ENCODE assay signal across 14 mouse cellular contexts in genomic region chr15:81503995-81504394, GRCm38 (mm10). TPM values are rescaled to one million over a fixed set of nuclear protein-coding genes. Genes with fewer than 3 reads are reported as not detected.
DNase-seq lines count a peak whose midpoint lies in the region; TF ChIP-seq lines count a peak whose summit lies in the region.
"Had no signal": no experiment of that assay in that cellular context is flagged by ENCODE, and none has a peak within 500 bp of the region (broad histone marks: within the 10 kb centered on the region; RNA-seq: fewer than 3 reads in every experiment).

No protein-coding gene starts in this region.

- no peaks in the 10 kb centered on the region for H3K79me2 ChIP-seq in MEL (ENCODE audit: control insufficient read depth, insufficient read depth, low read length, poor library complexity)

- peaks cover 0 to 13% of the 10 kb centered on the region in 2 experiments; a peak in 2 of 4 replicates for H3K4me1 ChIP-seq in MEL (ENCODE audit: control insufficient read depth in 1 of 2, insufficient read depth in 2 of 2, low read length in 2 of 2)

- peak; percentile 71 to 78 for TF ChIP-seq EP300 in MEL (IDR thresholded peaks at IDR 0.05; ENCODE audit: low read depth in 1 of 2, low read length in 2 of 2)

- TF ChIP-seq POLR2A in MEL (IDR thresholded peaks at IDR 0.05; ENCODE audit: control insufficient read depth in 1 of 2, insufficient read depth in 1 of 2, low read depth in 1 of 2, low read length in 2 of 2, poor library complexity in 1 of 2), result no peak

- peaks cover 0 to 13% of the 10 kb centered on the region in 2 experiments; a peak in 2 of 4 replicates for H3K36me3 ChIP-seq in MEL (ENCODE audit: control insufficient read depth in 1 of 2, insufficient read depth in 2 of 2, low read length in 2 of 2)
- H3K36me3 ChIP-seq: G1E had no signal

- H3K9me3 ChIP-seq in MEL (replicated peaks; ENCODE audit: insufficient read depth, low read length), result no peaks in the 10 kb centered on the region
- H3K9me3 ChIP-seq: G1E had no signal

- H3K27ac ChIP-seq in MEL (ENCODE audit: control insufficient read depth, low read depth, low read length), result peak overlapping the region; percentile 39; the same call in 1 of the 2 replicates

- no peak for TF ChIP-seq RAD21 in MEL (IDR thresholded peaks at IDR 0.05; ENCODE audit: low read depth, low read length)

- H3K9ac ChIP-seq in MEL (ENCODE audit: control insufficient read depth, low read depth, low read length, poor library complexity, severe bottlenecking), result no peak overlapping the region

- no peak overlapping the region for H3K4me3 ChIP-seq in MEL (ENCODE audit: control insufficient read depth in 1 of 2, insufficient read depth in 1 of 2, low read depth in 2 of 2, low read length in 2 of 2)

- no peaks in the 10 kb centered on the region for H3K27me3 ChIP-seq in MEL (ENCODE audit: control insufficient read depth in 1 of 2, insufficient read depth in 2 of 2, low read length in 2 of 2)
- H3K27me3 ChIP-seq: CH12.LX had no signal

- DNase-seq in heart, adult 11 months, result peak; percentile 61
- DNase-seq in heart, adult 8-10 months (ENCODE audit: low spot score), result no peak
- peak; percentile 68 for DNase-seq in MEL (ENCODE audit: low read depth, low spot score)
- no peak for DNase-seq in layer of hippocampus, postnatal 14 days (ENCODE audit: low spot score in 2 of 2)
- DNase-seq: adrenal gland, adult 2 months; adrenal gland, adult 8-10 months; adrenal gland, postnatal 36 days; B cell, adult 2 months; cerebellum, adult 11 months; cerebellum, adult 11-12 months; cerebellum, adult 18-20 months; cerebellum, adult 2 months had no signal

- TF ChIP-seq CTCF in MEL (IDR thresholded peaks at IDR 0.05 in 2 of 3, conservative IDR thresholded peaks at IDR 0.05 in 1 of 3; ENCODE audit: control insufficient read depth in 1 of 3, insufficient read depth in 1 of 3, low read depth in 2 of 3, low read length in 3 of 3, poor library complexity in 1 of 3, severe bottlenecking in 1 of 3), result no peak

TF ChIP-seq in MEL, 35 proteins besides CTCF, POLR2A, EP300 and RAD21:
- TF ChIP-seq JUND (IDR thresholded peaks at IDR 0.05; ENCODE audit: low read depth, low read length) (no peak), BHLHE40 (IDR thresholded peaks at IDR 0.05; ENCODE audit: borderline replicate concordance, low read depth, low read length) (no peak), TAL1 (IDR thresholded peaks at IDR 0.05; ENCODE audit: low read length) (peak; percentile 50), GATA1 (IDR thresholded peaks at IDR 0.05; ENCODE audit: low read depth, low read length) (peak; percentile 81), POLR2AphosphoS5 (IDR thresholded peaks at IDR 0.05; ENCODE audit: borderline replicate concordance, low read depth, low read length) (no peak), POLR2AphosphoS2 (IDR thresholded peaks at IDR 0.05; ENCODE audit: low read length) (no peak), HCFC1 (IDR thresholded peaks at IDR 0.05; ENCODE audit: low read depth, low read length) (no peak), SIN3A (IDR thresholded peaks at IDR 0.05; ENCODE audit: low read length) (no peak), CHD1 (IDR thresholded peaks at IDR 0.05; ENCODE audit: low read depth, low read length) (no peak), MEF2A (IDR thresholded peaks at IDR 0.05; ENCODE audit: extremely low read depth, insufficient replicate concordance, low read depth, low read length, poor library complexity, severe bottlenecking) (no peak), KAT2A (conservative IDR thresholded peaks at IDR 0.05; ENCODE audit: low read depth, low read length) (no peak), ZNF384 (IDR thresholded peaks at IDR 0.05; ENCODE audit: low read depth, low read length) (no peak), ZKSCAN1 (IDR thresholded peaks at IDR 0.05; ENCODE audit: low read depth, low read length) (no peak), ETS1 (IDR thresholded peaks at IDR 0.05; ENCODE audit: low read depth, low read length) (peak; percentile 9; the same call in 1 of the 2 replicates), TCF12 (IDR thresholded peaks at IDR 0.05; ENCODE audit: low read depth, low read length) (peak; percentile 43; the same call in 1 of the 2 replicates), RCOR1 (IDR thresholded peaks at IDR 0.05; ENCODE audit: low read depth, low read length) (peak; percentile 66; the same call in 1 of the 2 replicates), E2F4 (IDR thresholded peaks at IDR 0.05; ENCODE audit: borderline replicate concordance, low read depth, low read length) (no peak)

RNA-seq across cellular contexts. Expression of gene Rbx1, which starts 37.9 kb away (rescaled TPM):
- 100 to 1,000 TPM; 105 to 114 (median 113) TPM for total RNA-seq in heart, adult 8-10 months (2022)
- total RNA-seq in MEL (2012; rRNA removed), result 307 and 316 TPM in 2 replicates
- polyA plus RNA-seq in MEL (2012; ENCODE audit: insufficient read depth in 1 of 2, insufficient read length in 2 of 2, low read depth in 1 of 2, low replicate concordance in 2 of 2, missing spikeins in 1 of 2), result 100 to 1,000 TPM; 228 to 778 TPM
- total RNA-seq in layer of hippocampus, postnatal 14 days (2021), result 100 to 1,000 TPM; 135 to 148 TPM

Comparison
In these comparisons a context has a peak if more than half of its experiments do, and no peak if none do; other contexts are left out.
1. DNase-seq: peak in heart, adult 11 months (single experiment) and MEL (single experiment); none in heart, adult 8-10 months (single experiment) and layer of hippocampus, postnatal 14 days (0 of 2).